Mouse (Mus musculus): ENCODE data around the gene Apbb2. TPM values are rescaled to one million over a fixed set of nuclear protein-coding genes. Genes with fewer than 3 reads are reported as not detected.

Gene Apbb2
- total and polyA plus RNA-seq, 3 experiments = 0.34 to 0.40 (median 0.34) TPM

GRCm38 (mm10) chr5:66610270-66610669 lies 8.3 kb downstream of the Apbb2 start:
- dilution Hi-C loops (cut with MboI; ENCODE audit: extremely low pct_ligation_motif_present, extremely low pct_unique_long_range_greater_than_20kb, low sequenced_read_pairs) = no loop called here

GRCm38 (mm10) chr5:66609306-66609705 lies 9.3 kb downstream of the Apbb2 start:
- peaks cover 0 to 6% of the 10 kb centered on the region in 2 experiments; a peak in 2 of 4 replicates for H3K4me1 ChIP-seq (ENCODE audit: control insufficient read depth in 1 of 2, insufficient read depth in 2 of 2)
- dilution Hi-C loops (cut with MboI; ENCODE audit: extremely low pct_ligation_motif_present, extremely low pct_unique_long_range_greater_than_20kb, low sequenced_read_pairs) (no loop called here), in situ Hi-C loops (cut with MboI; ENCODE audit: low pct_ligation_motif_present, low pct_unique_long_range_greater_than_20kb, low sequenced_read_pairs) (no loop called here)
- H3K9ac ChIP-seq (ENCODE audit: insufficient read depth, low read depth) = no peak overlapping the region
- no peak for TF ChIP-seq POLR2AphosphoS2 (IDR thresholded peaks at IDR 0.05; ENCODE audit: low read depth, low read length)
- TF ChIP-seq BHLHE40 (IDR thresholded peaks at IDR 0.05; ENCODE audit: low read depth, low read length) = no peak
- no peak for TF ChIP-seq TBP (conservative IDR thresholded peaks at IDR 0.05; ENCODE audit: low read depth, low read length)
- no peaks in the 10 kb centered on the region for H3K36me3 ChIP-seq (replicated peaks in 1 of 2; ENCODE audit: control insufficient read depth in 1 of 2, insufficient read depth in 1 of 2, low read length in 1 of 2)
- no peaks in the 10 kb centered on the region for H3K9me3 ChIP-seq (replicated peaks; ENCODE audit: low read length)
- H3K79me2 ChIP-seq (replicated peaks; ENCODE audit: control insufficient read depth, extremely low read depth, insufficient read depth, poor library complexity, severe bottlenecking) = no peaks in the 10 kb centered on the region
- H3K4me3 ChIP-seq (replicated peaks in 1 of 3; ENCODE audit: low read depth in 2 of 3, low read length in 2 of 3, poor library complexity in 1 of 3) = no peak overlapping the region
- no peak overlapping the region for H3K27ac ChIP-seq (ENCODE audit: insufficient read depth, low read depth)
- no peak overlapping the region for H3K4me2 ChIP-seq (ENCODE audit: insufficient read depth, low read depth, poor library complexity, severe bottlenecking)
- H3K27me3 ChIP-seq (replicated peaks) = no peaks in the 10 kb centered on the region
- DNase-seq (ENCODE audit: extremely low read depth) = no peak

More at GRCm38 (mm10) chr5:66610270-66610669, 8.3 kb downstream of the Apbb2 start:
- no peak overlapping the region for H3K4me2 ChIP-seq (ENCODE audit: insufficient read depth, low read depth, poor library complexity, severe bottlenecking)
- no peak for TF ChIP-seq ELF1 (IDR thresholded peaks at IDR 0.05; ENCODE audit: low read depth, low read length)
- TF ChIP-seq MYC (IDR thresholded peaks at IDR 0.05; ENCODE audit: low read depth, low read length) = no peak
- no peak for TF ChIP-seq CHD2 (IDR thresholded peaks at IDR 0.05; ENCODE audit: low read length)
- no peak for TF ChIP-seq JUN (IDR thresholded peaks at IDR 0.05; ENCODE audit: insufficient read depth, low read depth, low read length)
- no peak for TF ChIP-seq ZKSCAN1 (IDR thresholded peaks at IDR 0.05; ENCODE audit: borderline replicate concordance, low read depth, low read length)
- no peak for TF ChIP-seq NRF1 (IDR thresholded peaks at IDR 0.05; ENCODE audit: low read depth, low read length)
- no peak for TF ChIP-seq MAFK (IDR thresholded peaks at IDR 0.05; ENCODE audit: insufficient replicate concordance, low read length)
- no peak for TF ChIP-seq POLR2AphosphoS2 (IDR thresholded peaks at IDR 0.05; ENCODE audit: low read depth, low read length)
- TF ChIP-seq NELFE (IDR thresholded peaks at IDR 0.05; ENCODE audit: low read depth, low read length) = no peak
- no peak overlapping the region for H3K9ac ChIP-seq (ENCODE audit: insufficient read depth, low read depth)
- in situ Hi-C loops (cut with MboI; ENCODE audit: low pct_ligation_motif_present, low pct_unique_long_range_greater_than_20kb, low sequenced_read_pairs) = no loop called here
- no peak overlapping the region for H3K27ac ChIP-seq (ENCODE audit: insufficient read depth, low read depth)
- H3K36me3 ChIP-seq (replicated peaks in 1 of 2; ENCODE audit: control insufficient read depth in 1 of 2, insufficient read depth in 1 of 2, low read length in 1 of 2) = no peaks in the 10 kb centered on the region
- no peaks in the 10 kb centered on the region for H3K9me3 ChIP-seq (replicated peaks; ENCODE audit: low read length)
- no peak for DNase-seq (ENCODE audit: extremely low read depth)
- peaks cover 0 to 1% of the 10 kb centered on the region in 2 experiments; a peak in 2 of 4 replicates for H3K4me1 ChIP-seq (ENCODE audit: control insufficient read depth in 1 of 2, insufficient read depth in 2 of 2)
- no peaks in the 10 kb centered on the region for H3K79me2 ChIP-seq (replicated peaks; ENCODE audit: control insufficient read depth, extremely low read depth, insufficient read depth, poor library complexity, severe bottlenecking)
- H3K27me3 ChIP-seq (replicated peaks) = no peaks in the 10 kb centered on the region
- H3K4me3 ChIP-seq (replicated peaks in 1 of 3; ENCODE audit: low read depth in 2 of 3, low read length in 2 of 3, poor library complexity in 1 of 3) = no peak overlapping the region

- Histone ChIP-seq H3K27ac (ENCODE audit: insufficient read depth, low read depth) (no peak overlapping the region), H3K79me2 (replicated peaks; ENCODE audit: control insufficient read depth, extremely low read depth, insufficient read depth, poor library complexity, severe bottlenecking) (no peaks in the 10 kb centered on the region), H3K9me3 (replicated peaks; ENCODE audit: low read length) (no peaks in the 10 kb centered on the region), H3K4me1 (ENCODE audit: control insufficient read depth in 1 of 2, insufficient read depth in 2 of 2) (peaks cover 0 to 11% of the 10 kb centered on the region in 2 experiments; a peak in 2 of 4 replicates), H3K4me2 (ENCODE audit: insufficient read depth, low read depth, poor library complexity, severe bottlenecking) (no peak overlapping the region), H3K9ac (ENCODE audit: insufficient read depth, low read depth) (no peak overlapping the region), H3K27me3 (replicated peaks) (no peaks in the 10 kb centered on the region), H3K36me3 (replicated peaks in 1 of 2; ENCODE audit: control insufficient read depth in 1 of 2, insufficient read depth in 1 of 2, low read length in 1 of 2) (no peaks in the 10 kb centered on the region), H3K4me3 (replicated peaks in 1 of 3; ENCODE audit: low read depth in 2 of 3, low read length in 2 of 3, poor library complexity in 1 of 3) (no peak overlapping the region)
- TF ChIP-seq NRF1 (IDR thresholded peaks at IDR 0.05; ENCODE audit: low read depth, low read length) (no peak), E2F4 (IDR thresholded peaks at IDR 0.05; ENCODE audit: insufficient replicate concordance, low read depth, low read length) (no peak), ELF1 (IDR thresholded peaks at IDR 0.05; ENCODE audit: low read depth, low read length) (no peak), ZKSCAN1 (IDR thresholded peaks at IDR 0.05; ENCODE audit: borderline replicate concordance, low read depth, low read length) (no peak), PAX5 (IDR thresholded peaks at IDR 0.05; ENCODE audit: low read length) (no peak), ZMIZ1 (IDR thresholded peaks at IDR 0.05; ENCODE audit: low read depth, low read length) (no peak), IRF4 (IDR thresholded peaks at IDR 0.05; ENCODE audit: low read depth, low read length) (no peak), MXI1 (IDR thresholded peaks at IDR 0.05; ENCODE audit: low read depth, low read length) (no peak), UBTF (IDR thresholded peaks at IDR 0.05; ENCODE audit: low read depth, low read length) (no peak), ZC3H11A (IDR thresholded peaks at IDR 0.05; ENCODE audit: low read depth, low read length) (no peak), MEF2A (IDR thresholded peaks at IDR 0.05; ENCODE audit: borderline replicate concordance, low read depth, low read length) (no peak), USF2 (conservative IDR thresholded peaks at IDR 0.05; ENCODE audit: low read depth, low read length) (no peak), RAD21 (IDR thresholded peaks at IDR 0.05; ENCODE audit: low read depth, low read length) (no peak), MAZ (IDR thresholded peaks at IDR 0.05; ENCODE audit: low read depth, low read length) (no peak), EP300 (IDR thresholded peaks at IDR 0.05; ENCODE audit: low read length) (no peak), ZNF384 (IDR thresholded peaks at IDR 0.05; ENCODE audit: low read depth, low read length) (no peak), NELFE (IDR thresholded peaks at IDR 0.05; ENCODE audit: low read depth, low read length) (no peak), HCFC1 (IDR thresholded peaks at IDR 0.05; ENCODE audit: low read depth, low read length) (no peak), MAX (IDR thresholded peaks at IDR 0.05; ENCODE audit: low read length) (no peak)
- DNase-seq (ENCODE audit: extremely low read depth) = no peak
- dilution Hi-C loops (cut with MboI; ENCODE audit: extremely low pct_ligation_motif_present, extremely low pct_unique_long_range_greater_than_20kb, low sequenced_read_pairs) (no loop called here), in situ Hi-C loops (cut with MboI; ENCODE audit: low pct_ligation_motif_present, low pct_unique_long_range_greater_than_20kb, low sequenced_read_pairs) (no loop called here)
Measured at GRCm38 (mm10) chr5:66607801-66608200, 10.8 kb downstream of the Apbb2 start.

Data from CH12.LX (cell line).